Mouse (Mus musculus): ENCODE data around the gene 1700018F24Rik. TPM values are rescaled to one million over a fixed set of nuclear protein-coding genes. Genes with fewer than 3 reads are reported as not detected.

Gene 1700018F24Rik
- not detected for polyA plus RNA-seq (2014; fragmentation: Illumina TruSeq; extraction: RNeasy Lipid Tissue Mini Kit (QIAGEN cat#74804); ENCODE audit: low read depth, low replicate concordance)

GRCm38 (mm10) chr5:145042690-145043089 lies at the start of gene 1700018F24Rik:
Gene 1700018F24Rik (plus strand): TSS chr5:145042990.

GRCm38 (mm10) chr5:145032391-145032790 lies 10.4 kb upstream of the 1700018F24Rik start, which contains the start of gene Gm4871:
Gene Gm4871 (minus strand): TSS chr5:145032754.

GRCm38 (mm10) chr5:145083632-145084451 lies 41.1 kb downstream of the 1700018F24Rik start, which contains the start of the genes Arpc1a and Kpna7:
Gene Arpc1a (plus strand): TSS chr5:145083830.
Gene Kpna7 (minus strand): TSS chr5:145084030.

Other genes starting within 250 kb of the 1700018F24Rik start
- 4.1 TPM for gene Smurf1, start 77.1 kb upstream of the 1700018F24Rik start, polyA plus RNA-seq (2014; fragmentation: Illumina TruSeq; extraction: RNeasy Lipid Tissue Mini Kit (QIAGEN cat#74804); ENCODE audit: low read depth, low replicate concordance)
- gene Gm4871, start 10.2 kb upstream of the 1700018F24Rik start, polyA plus RNA-seq (2014; fragmentation: Illumina TruSeq; extraction: RNeasy Lipid Tissue Mini Kit (QIAGEN cat#74804); ENCODE audit: low read depth, low replicate concordance), result not detected
- gene Arpc1a, start 40.8 kb downstream of the 1700018F24Rik start, polyA plus RNA-seq (2014; fragmentation: Illumina TruSeq; extraction: RNeasy Lipid Tissue Mini Kit (QIAGEN cat#74804); ENCODE audit: low read depth, low replicate concordance), result 14.7 TPM
- gene Kpna7, start 41.0 kb downstream of the 1700018F24Rik start, polyA plus RNA-seq (2014; fragmentation: Illumina TruSeq; extraction: RNeasy Lipid Tissue Mini Kit (QIAGEN cat#74804); ENCODE audit: low read depth, low replicate concordance), result not detected
- 7.8 TPM for gene Arpc1b, start 71.2 kb downstream of the 1700018F24Rik start, polyA plus RNA-seq (2014; fragmentation: Illumina TruSeq; extraction: RNeasy Lipid Tissue Mini Kit (QIAGEN cat#74804); ENCODE audit: low read depth, low replicate concordance)
- gene Pdap1, start 97.2 kb downstream of the 1700018F24Rik start, polyA plus RNA-seq (2014; fragmentation: Illumina TruSeq; extraction: RNeasy Lipid Tissue Mini Kit (QIAGEN cat#74804); ENCODE audit: low read depth, low replicate concordance), result 22.0 TPM
- 146 TPM for gene Bud31, start 97.4 kb downstream of the 1700018F24Rik start, polyA plus RNA-seq (2014; fragmentation: Illumina TruSeq; extraction: RNeasy Lipid Tissue Mini Kit (QIAGEN cat#74804); ENCODE audit: low read depth, low replicate concordance)
- 1.1 TPM for gene Ptcd1, start 124.1 kb downstream of the 1700018F24Rik start, polyA plus RNA-seq (2014; fragmentation: Illumina TruSeq; extraction: RNeasy Lipid Tissue Mini Kit (QIAGEN cat#74804); ENCODE audit: low read depth, low replicate concordance)
- 3.5 TPM for gene Cpsf4, start 124.2 kb downstream of the 1700018F24Rik start, polyA plus RNA-seq (2014; fragmentation: Illumina TruSeq; extraction: RNeasy Lipid Tissue Mini Kit (QIAGEN cat#74804); ENCODE audit: low read depth, low replicate concordance)
- gene Atp5j2, start 149.1 kb downstream of the 1700018F24Rik start, polyA plus RNA-seq (2014; fragmentation: Illumina TruSeq; extraction: RNeasy Lipid Tissue Mini Kit (QIAGEN cat#74804); ENCODE audit: low read depth, low replicate concordance), result 48.6 TPM
- 1.2 TPM for gene Zkscan14, start 158.9 kb downstream of the 1700018F24Rik start, polyA plus RNA-seq (2014; fragmentation: Illumina TruSeq; extraction: RNeasy Lipid Tissue Mini Kit (QIAGEN cat#74804); ENCODE audit: low read depth, low replicate concordance)
- 4.2 TPM for gene Zkscan5, start 161.6 kb downstream of the 1700018F24Rik start, polyA plus RNA-seq (2014; fragmentation: Illumina TruSeq; extraction: RNeasy Lipid Tissue Mini Kit (QIAGEN cat#74804); ENCODE audit: low read depth, low replicate concordance)
- gene Zfp655, start 188.7 kb downstream of the 1700018F24Rik start, polyA plus RNA-seq (2014; fragmentation: Illumina TruSeq; extraction: RNeasy Lipid Tissue Mini Kit (QIAGEN cat#74804); ENCODE audit: low read depth, low replicate concordance), result 48.2 TPM
- 0.29 TPM for gene Zscan25, start 237.5 kb downstream of the 1700018F24Rik start, polyA plus RNA-seq (2014; fragmentation: Illumina TruSeq; extraction: RNeasy Lipid Tissue Mini Kit (QIAGEN cat#74804); ENCODE audit: low read depth, low replicate concordance)

Measured in liver, adult 10 weeks (tissue).